Mouse (Mus musculus) thymus, adult 2 months (tissue): Measurements from ENCODE around the gene Hus1b.

Experiments used
- CTCF ChIP-seq: fragments of 200-500 bp; IDR thresholded peaks from 2 replicates; pipeline ENCODE4 v1.5.1; 2012; ENCODE audit warnings: mild to moderate bottlenecking, control low read depth, low read length, moderate library complexity, borderline replicate concordance; ENCODE audit not compliant: control insufficient read depth, poor library complexity, insufficient read depth; ENCODE audit errors: extremely low read depth
- POLR2A ChIP-seq: fragments of 200-500 bp; IDR thresholded peaks from 2 replicates; pipeline ENCODE4 v1.6.1; 2012; ENCODE audit warnings: mild to moderate bottlenecking, low read length, control low read depth, moderate library complexity; ENCODE audit not compliant: control insufficient read depth, poor library complexity, insufficient read depth; ENCODE audit errors: extremely low read depth

GRCm38 (mm10) chr13:30993819-30994218 lies 46.3 kb upstream of the Hus1b start:
- TF ChIP-seq POLR2A: no peak
- no peak for TF ChIP-seq CTCF
